Mouse (Mus musculus) layer of hippocampus, postnatal 25 days (tissue): ENCODE measurements at regions not wholly inside any gene's neighbourhood (a gene's known extent, or its start where the extent isn't known, plus 50 kb on each side); places are given as distances from the start of the nearest gene placed in this dataset.

Source experiments
- DNase-seq, 2 experiments: peaks; one replicate each; pipeline ENCODE4 v3.0.0; 2022; ENCODE audit warnings: mixed read lengths in 2 of 2, low spot score in 1 of 2; ENCODE audit errors: extremely low spot score in 1 of 2

GRCm38 (mm10) chr2:45230351-45231209, 113.4 kb upstream of the Zeb2 start:
- DNase-seq = no peak

GRCm38 (mm10) chr2:45229501-45229900, 112.3 kb upstream of the Zeb2 start:
- no peak for DNase-seq

- no peak for DNase-seq
These were observed 110.2 kb upstream of the Zeb2 start for GRCm38 (mm10) chr2:45227276-45227944.

GRCm38 (mm10) chr2:45226045-45226370, 108.8 kb upstream of the Zeb2 start:
- no peak for DNase-seq

GRCm38 (mm10) chr2:45225364-45226044, 108.3 kb upstream of the Zeb2 start:
- no peak for DNase-seq

- no peak for DNase-seq
These were observed 105.0 kb upstream of the Zeb2 start for GRCm38 (mm10) chr2:45222213-45222612.

GRCm38 (mm10) chr2:45219851-45220250, 102.7 kb upstream of the Zeb2 start:
- DNase-seq = no peak

- no peak for DNase-seq
These were observed 95.6 kb upstream of the Zeb2 start for GRCm38 (mm10) chr2:45212833-45213232.

GRCm38 (mm10) chr2:45208526-45208925, 91.3 kb upstream of the Zeb2 start:
- no peak for DNase-seq

- no peak for DNase-seq
These were observed 88.6 kb upstream of the Zeb2 start for GRCm38 (mm10) chr2:45205756-45206155.

GRCm38 (mm10) chr2:45205211-45205610, 88.0 kb upstream of the Zeb2 start:
- no peak for DNase-seq

GRCm38 (mm10) chr2:45197955-45198631, 80.9 kb upstream of the Zeb2 start:
- DNase-seq = no peak

GRCm38 (mm10) chr2:45197342-45197741, 80.1 kb upstream of the Zeb2 start:
- no peak for DNase-seq

GRCm38 (mm10) chr2:45196511-45196910, 79.3 kb upstream of the Zeb2 start:
- DNase-seq = no peak

- DNase-seq = no peak
These were observed 77.1 kb upstream of the Zeb2 start for GRCm38 (mm10) chr2:45194335-45194734.

GRCm38 (mm10) chr2:45185621-45185999, 68.4 kb upstream of the Zeb2 start:
- no peak for DNase-seq

- no peak for DNase-seq
These were observed 67.8 kb upstream of the Zeb2 start for GRCm38 (mm10) chr2:45184704-45185620.

GRCm38 (mm10) chr2:45184149-45184548, 67.0 kb upstream of the Zeb2 start:
- no peak for DNase-seq

GRCm38 (mm10) chr2:45182876-45183275, 65.7 kb upstream of the Zeb2 start:
- no peak for DNase-seq

GRCm38 (mm10) chr2:45181552-45181951, 64.4 kb upstream of the Zeb2 start:
- DNase-seq = no peak
